Mouse (Mus musculus): ENCODE results near the gene Slc7a8.

Slc7a8 gene

GRCm38 (mm10) chr14:54701298-54701697, 80.4 kb downstream of the Slc7a8 start:
- peak; percentile 86 for DNase-seq (ENCODE audit: low spot score)

GRCm38 (mm10) chr14:54699586-54699985, 82.2 kb downstream of the Slc7a8 start:
- DNase-seq (ENCODE audit: low spot score), result no peak

DNA sequence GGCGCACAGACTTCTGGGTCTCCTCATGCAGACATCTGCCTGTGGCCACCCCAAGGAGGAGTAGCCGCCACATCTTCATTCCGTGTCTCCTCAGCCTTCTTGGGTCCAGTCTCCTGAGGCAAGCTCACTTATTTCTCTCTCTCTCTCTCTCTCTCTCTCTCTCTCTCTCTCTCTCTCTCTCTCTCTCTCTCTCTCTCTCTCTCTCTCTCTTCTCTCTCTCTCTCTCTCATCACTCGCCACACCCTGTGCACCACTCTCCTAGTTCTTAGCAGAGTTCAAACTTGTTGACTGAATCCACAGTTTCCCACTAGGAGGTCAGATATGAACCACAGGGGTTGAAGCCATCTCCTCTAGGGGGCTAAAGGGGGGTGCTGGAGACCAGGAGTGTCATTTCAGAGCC, 83.0 kb downstream of the Slc7a8 start, which contains the start of gene Gm29776:
Gene Gm29776 (minus strand): TSS at position 101 of the 400 bp plus-strand sequence.
- no peak for DNase-seq (ENCODE audit: low spot score)

DNA sequence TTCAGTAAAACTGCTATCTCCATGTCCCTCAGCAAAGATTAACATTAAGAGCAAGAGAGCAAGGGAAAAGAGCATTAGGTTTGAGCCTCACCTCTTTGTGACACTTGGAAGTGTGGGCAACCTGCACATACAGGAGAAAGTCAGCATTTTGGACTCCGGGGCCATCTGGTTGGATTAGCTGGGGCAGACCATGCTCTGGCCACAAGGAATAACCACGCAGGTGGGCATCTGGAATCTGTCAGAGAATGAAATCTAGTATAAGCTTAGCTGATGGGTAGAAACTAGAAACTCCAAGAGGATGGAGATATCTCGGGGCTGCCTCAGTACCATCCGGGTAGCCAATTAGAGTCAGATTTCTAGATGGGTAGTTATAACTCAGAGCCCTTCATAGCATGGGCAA, 85.0 kb downstream of the Slc7a8 start:
- DNase-seq (ENCODE audit: low spot score), result no peak

DNA sequence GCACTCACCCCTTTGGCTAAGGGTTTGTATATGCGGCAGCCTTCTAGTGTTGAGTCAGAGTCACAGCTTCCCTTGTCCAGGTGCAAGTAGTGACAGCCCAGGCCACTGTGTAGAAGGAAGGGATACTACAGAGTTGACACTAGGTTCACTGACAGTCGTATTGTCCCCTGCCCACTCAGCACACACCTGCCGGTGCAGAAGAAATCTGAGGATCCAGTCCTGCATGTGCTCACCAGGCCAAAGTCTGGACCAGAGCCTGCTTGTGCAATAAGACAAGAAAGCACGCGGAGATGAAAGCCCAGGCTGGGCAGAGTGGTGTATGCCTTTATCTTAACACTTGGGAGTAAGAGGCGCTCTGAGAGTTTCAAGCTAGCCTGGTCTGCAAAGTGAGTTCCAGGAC, 86.7 kb downstream of the Slc7a8 start:
- DNase-seq (ENCODE audit: low spot score), result no peak

- DNase-seq (ENCODE audit: low spot score), result no peak
Measured at GRCm38 (mm10) chr14:54687251-54687650, 94.5 kb downstream of the Slc7a8 start.

DNA sequence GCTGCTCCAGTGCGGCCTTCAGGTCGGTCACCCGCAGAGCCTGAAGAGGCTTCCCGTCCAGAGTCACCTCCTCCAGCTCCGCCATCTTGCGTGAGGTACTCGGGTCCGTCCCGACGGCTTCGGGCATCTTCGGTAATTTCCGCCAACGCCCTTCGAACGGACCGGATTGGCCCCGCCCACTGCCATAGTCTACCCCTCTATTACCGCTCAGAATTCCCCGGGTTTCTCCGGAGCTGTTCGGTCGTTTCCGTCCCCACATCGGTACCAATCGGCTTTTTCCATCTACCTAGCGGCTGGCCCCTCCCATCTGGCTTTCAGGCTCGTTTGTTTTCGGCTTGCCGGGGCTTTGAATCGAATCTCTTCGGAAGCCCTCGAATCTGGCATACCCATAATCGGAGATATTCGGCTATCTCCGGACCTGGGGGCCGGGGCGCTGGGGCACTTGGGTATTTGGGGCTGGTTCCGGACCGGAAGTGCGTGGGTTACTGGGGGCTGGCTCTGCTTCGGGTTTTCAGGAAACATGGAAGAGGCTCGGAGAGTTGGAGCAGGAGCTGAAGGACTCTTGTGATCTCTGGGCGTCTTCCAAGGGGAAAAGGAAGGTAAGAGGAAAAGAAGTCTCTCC, 95.1 kb downstream of the Slc7a8 start, which contains the start of gene Acin1:
Gene Acin1 (minus strand): TSS at position 410 of the 622 bp plus-strand sequence.
- DNase-seq (ENCODE audit: low spot score), result peak; percentile 100

DNA sequence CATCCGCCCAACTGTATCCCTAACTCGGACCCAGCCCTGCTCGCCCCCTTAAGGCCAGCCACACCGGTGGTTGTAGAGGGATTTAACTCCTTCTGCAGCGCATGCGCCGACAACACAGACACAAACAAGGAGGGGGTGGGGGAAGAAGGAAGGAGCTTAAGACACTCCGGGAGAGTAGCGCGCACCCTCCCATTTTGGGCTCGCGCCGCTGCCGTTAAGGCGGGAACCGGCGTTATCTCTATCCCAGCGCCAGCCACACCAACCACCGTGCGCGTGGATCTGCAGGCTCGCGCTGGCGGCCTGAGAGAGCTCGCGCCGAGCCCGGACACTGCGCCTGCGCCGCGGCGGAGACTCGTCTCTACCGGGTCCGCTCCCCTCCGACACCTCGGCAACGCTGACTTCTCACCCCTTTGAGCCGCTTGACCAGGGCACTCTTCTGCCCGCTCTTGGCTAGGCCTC, 95.7 kb downstream of the Slc7a8 start, which contains the start of gene 1700123O20Rik:
Gene 1700123O20Rik (plus strand): TSS at position 154 of the 459 bp plus-strand sequence.
- DNase-seq (ENCODE audit: low spot score), result peak; percentile 88

GRCm38 (mm10) chr14:54685471-54685870, 96.3 kb downstream of the Slc7a8 start:
- no peak for DNase-seq (ENCODE audit: low spot score)

DNA sequence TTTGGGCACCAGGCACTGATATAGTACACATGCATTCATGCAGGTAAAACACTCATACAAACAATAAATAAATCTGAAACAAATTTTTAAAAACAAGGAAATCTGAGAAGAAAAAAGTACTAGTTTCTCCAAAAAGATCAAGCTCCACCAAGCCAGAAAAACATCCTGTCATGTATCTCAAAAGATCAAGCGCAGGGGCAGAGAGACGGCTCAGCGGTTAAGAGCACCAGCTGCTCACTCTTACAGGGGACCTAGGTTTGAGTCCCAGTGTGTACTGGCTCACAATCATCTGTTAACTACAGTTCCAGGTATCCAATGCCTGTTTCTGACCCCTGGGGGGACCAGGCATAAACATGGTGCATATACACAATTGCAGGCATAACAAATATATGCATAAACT, 99.3 kb downstream of the Slc7a8 start:
- no peak for DNase-seq (ENCODE audit: low spot score)

- no peak for DNase-seq (ENCODE audit: low spot score)
Measured at GRCm38 (mm10) chr14:54678657-54679304, 103.0 kb downstream of the Slc7a8 start.

GRCm38 (mm10) chr14:54676290-54676689, 105.5 kb downstream of the Slc7a8 start:
- DNase-seq (ENCODE audit: low spot score), result no peak

GRCm38 (mm10) chr14:54674317-54674716, 107.4 kb downstream of the Slc7a8 start:
- DNase-seq (ENCODE audit: low spot score), result no peak
